Mouse (Mus musculus): ENCODE data around the gene Kctd7.
A peak's percentile ranks its signal among the peaks of the same experiment; 100 is the strongest.

The Kctd7 gene

DNA sequence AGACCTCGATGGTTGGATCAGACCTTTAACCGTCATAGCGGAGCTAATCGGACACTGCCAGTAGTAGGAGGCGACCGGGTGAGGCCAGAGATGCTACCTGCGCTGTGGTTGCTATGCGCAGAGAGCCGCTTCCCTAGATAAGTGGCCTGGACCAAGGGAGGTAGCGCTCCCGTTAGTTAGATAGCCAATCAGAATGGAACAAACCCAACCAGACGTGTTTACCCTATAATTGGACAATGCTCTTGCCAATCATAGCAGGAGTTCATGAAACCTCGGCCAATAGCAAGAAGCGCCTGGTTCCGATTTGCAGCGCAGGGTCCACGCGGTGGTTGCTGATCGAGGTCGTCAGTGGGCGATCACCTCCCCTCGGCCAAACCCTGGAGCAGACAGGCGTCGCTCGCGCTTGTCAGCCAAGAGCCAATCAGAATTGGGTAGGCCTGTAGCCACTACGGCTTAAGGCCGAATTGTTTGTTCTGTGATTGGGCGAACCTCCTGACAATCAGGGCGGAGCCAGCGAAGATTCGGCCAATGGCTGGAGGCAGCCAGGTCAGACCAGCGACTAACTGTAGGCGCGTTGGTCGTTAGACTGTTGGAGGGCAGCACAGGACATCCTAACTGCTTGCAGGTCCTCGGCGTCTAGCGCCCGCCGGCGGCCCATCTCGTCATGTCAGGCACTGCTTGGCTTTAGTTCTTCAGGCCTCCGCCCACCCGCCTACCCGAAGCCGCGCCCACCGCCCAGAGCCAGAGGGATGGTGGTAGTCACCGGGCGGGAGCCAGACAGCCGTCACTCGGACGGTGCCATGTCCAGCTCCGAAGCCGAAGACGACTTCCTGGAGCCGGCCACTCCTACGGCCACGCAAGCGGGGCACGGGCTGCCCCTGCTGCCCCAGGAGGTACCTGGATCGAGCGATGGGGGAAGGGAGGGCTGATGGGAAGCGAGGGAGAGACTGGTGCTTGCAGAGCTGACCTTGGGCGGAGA, at the start of gene Kctd7:
Kctd7 (plus strand) TSS at position 528 of the 979 bp plus-strand sequence.
- DNase-seq, result peak; percentile 98

GRCm38 (mm10) chr5:130096754-130097153, 47.9 kb upstream of the Kctd7 start:
- peak; percentile 47 for DNase-seq

- no peak for DNase-seq
Measured at GRCm38 (mm10) chr5:130097837-130098236, 46.8 kb upstream of the Kctd7 start.

- no peak for DNase-seq
Measured at GRCm38 (mm10) chr5:130101724-130102123, 42.9 kb upstream of the Kctd7 start.

DNA sequence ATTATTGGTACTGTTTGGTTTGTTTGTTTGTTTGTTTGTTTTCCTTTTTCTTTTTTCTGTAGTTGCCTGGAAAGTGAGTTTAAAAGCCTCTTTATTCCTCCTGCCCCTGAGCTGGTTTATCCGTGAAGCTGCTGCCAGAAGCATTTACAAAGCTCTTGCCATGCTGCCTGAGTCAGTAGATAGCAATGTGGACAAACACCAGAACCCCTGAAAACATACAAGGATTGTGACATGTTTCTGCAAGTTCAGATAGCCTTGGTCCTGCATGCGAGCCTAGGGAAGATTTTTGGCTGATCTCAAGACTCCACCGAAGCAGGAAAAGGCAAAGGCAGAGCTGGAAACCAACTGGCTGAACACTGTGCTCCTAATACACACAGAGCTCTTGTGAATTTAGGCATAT, 35.3 kb upstream of the Kctd7 start:
- no peak for DNase-seq

- DNase-seq, result no peak
Measured at GRCm38 (mm10) chr5:130110632-130111464, 33.8 kb upstream of the Kctd7 start.

- no peak for DNase-seq
Measured at GRCm38 (mm10) chr5:130112653-130113052, 32.0 kb upstream of the Kctd7 start.

GRCm38 (mm10) chr5:130116116-130116515, 28.5 kb upstream of the Kctd7 start:
- DNase-seq, result no peak

- DNase-seq, result no peak
Measured at GRCm38 (mm10) chr5:130116857-130117256, 27.8 kb upstream of the Kctd7 start.

- no peak for DNase-seq
Measured at GRCm38 (mm10) chr5:130117932-130118331, 26.7 kb upstream of the Kctd7 start.

- no peak for DNase-seq
Measured at GRCm38 (mm10) chr5:130119236-130119635, 25.4 kb upstream of the Kctd7 start.

GRCm38 (mm10) chr5:130120070-130120736, 24.5 kb upstream of the Kctd7 start:
- DNase-seq, result no peak

DNA sequence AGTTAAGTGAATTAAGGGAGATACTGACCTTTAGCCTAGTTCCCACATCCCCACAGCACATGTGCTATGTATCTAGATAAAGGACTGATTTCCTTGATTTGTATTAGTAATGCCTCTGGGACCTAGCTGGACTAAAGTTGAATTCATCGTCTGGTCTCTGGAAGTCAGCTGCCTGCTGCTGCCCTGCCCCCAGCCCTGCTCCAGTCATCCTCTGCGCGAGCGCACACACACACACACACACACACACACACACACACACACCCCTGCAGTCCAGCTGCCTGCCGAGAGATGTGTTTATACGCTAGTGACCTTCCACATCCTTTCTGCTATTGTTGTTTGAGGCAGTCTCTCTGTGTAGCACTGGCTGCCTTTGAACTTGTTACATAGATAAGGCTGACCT, 23.8 kb upstream of the Kctd7 start:
- DNase-seq, result peak; percentile 30

GRCm38 (mm10) chr5:130122355-130122754, 22.3 kb upstream of the Kctd7 start:
- no peak for DNase-seq

GRCm38 (mm10) chr5:130124271-130124670, 20.4 kb upstream of the Kctd7 start:
- DNase-seq, result no peak

GRCm38 (mm10) chr5:130128686-130129523, 15.8 kb upstream of the Kctd7 start:
- no peak for DNase-seq

- DNase-seq, result no peak
Measured at GRCm38 (mm10) chr5:130129524-130129793, 15.2 kb upstream of the Kctd7 start.

- DNase-seq, result no peak
Measured at GRCm38 (mm10) chr5:130136597-130136996, 8.1 kb upstream of the Kctd7 start.

- DNase-seq, result peak; percentile 78
Measured at GRCm38 (mm10) chr5:130139393-130139792, 5.3 kb upstream of the Kctd7 start.

DNA sequence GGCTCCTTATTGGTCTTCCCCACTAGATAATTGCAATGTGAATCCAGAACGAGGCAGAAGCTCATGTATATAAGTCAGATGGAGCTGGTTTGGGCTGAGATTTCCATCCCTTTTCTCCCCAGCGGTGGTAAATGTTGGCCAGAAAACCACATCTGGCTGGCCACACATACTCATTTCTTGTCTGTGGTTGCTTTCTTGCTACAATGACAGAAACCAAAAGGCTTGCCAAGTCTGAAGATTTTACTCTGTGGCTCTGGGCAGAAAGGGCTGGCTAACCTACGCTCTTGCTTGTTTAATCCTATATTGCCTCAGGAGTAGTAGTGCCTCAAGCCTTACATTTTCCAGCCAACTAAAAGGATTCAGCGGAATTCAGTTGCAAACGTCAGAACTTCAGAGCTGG, 3.5 kb upstream of the Kctd7 start:
- DNase-seq, result no peak

DNA sequence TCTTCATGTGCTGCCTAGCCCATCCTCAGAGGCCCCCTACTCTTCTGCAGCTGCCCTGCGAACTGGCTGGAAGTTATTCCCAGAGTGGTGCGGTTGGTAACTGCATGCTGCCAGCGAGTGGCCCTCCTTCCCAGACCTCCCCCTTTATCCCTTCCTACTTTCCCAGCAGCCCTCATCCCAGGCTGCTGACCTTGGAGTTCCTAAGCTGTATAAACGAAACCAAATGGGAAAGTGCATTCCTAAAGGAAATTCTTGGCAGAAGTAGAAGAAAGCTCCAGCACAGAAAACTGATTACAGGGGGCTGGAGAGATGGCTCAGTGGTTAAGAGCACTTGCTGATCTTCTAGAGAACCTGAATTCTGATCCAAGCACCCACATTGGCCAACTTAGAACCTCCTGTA, 2.6 kb upstream of the Kctd7 start:
- no peak for DNase-seq

DNA sequence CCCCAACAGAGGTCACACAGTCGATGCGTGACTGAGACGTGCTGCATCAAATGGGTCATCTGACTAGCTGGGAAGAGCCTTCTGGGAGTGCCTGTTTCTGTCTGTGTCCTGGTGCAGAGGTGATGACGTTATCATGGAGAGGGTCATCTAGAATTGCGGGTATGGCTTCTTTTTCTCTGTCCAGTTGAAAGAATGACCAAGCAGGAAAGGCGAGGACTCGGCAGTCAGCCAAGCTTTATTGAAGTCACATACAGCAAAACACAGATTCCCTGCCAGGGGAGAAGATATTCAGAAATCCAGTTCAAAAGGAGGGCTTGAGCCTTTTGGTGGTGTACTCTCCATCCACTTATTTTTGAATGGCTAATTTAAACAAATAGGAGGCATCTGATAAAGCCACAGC, 1.6 kb upstream of the Kctd7 start:
- no peak for DNase-seq

DNA sequence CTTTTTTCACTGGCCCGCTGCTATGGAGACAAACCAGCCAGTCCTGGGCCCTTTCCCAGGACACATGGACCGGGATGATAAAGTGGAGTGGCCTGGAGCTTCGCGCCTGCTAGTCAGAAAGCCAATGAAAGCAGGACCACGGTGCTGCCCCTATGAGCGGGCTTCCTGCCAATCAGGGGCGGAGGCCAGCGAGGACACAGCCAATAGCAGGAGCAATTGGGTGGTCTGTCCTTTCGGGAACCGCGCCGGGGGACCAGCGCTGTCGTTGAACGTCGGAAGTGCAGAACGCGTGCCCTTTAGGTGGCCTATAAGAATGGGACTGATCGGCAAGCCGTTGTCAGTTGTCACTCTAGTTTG, 706 bp upstream of the Kctd7 start:
- DNase-seq, result peak; percentile 84

All from embryo, embryonic 11 days (tissue).